In genomic region chr15:96012391-96012775, GRCm38 (mm10) we compare ENCODE assay signal across 8 mouse cellular contexts.
DNase-seq lines count a peak whose midpoint lies in the region; ATAC-seq and TF ChIP-seq lines count a peak whose summit lies in the region.

No protein-coding gene starts in this region.

- peak overlapping the region; percentile 42; the same call in 1 of the 2 replicates for H3K27ac ChIP-seq in kidney, embryonic 15.5 days
- H3K27ac ChIP-seq in embryonic facial prominence, embryonic 13.5 days = peak overlapping the region; percentile 87
- peak overlapping the region; percentile 73 for H3K27ac ChIP-seq in limb, embryonic 13.5 days

- H3K4me3 ChIP-seq in kidney, embryonic 15.5 days (replicated peaks) = no peak overlapping the region
- H3K4me3 ChIP-seq in embryonic facial prominence, embryonic 13.5 days = peak overlapping the region; percentile 11; the same call in 1 of the 2 replicates
- no peak overlapping the region for H3K4me3 ChIP-seq in limb, embryonic 13.5 days

- no peak for TF ChIP-seq POLR2A in brain, embryonic 14.5 days (IDR thresholded peaks at IDR 0.05; ENCODE audit: borderline replicate concordance, extremely low read depth, insufficient read depth, insufficient read length, poor library complexity, severe bottlenecking)

- H3K9me3 ChIP-seq in kidney, embryonic 15.5 days (replicated peaks) = 0 out of 2 replicates have a peak, but pooled peaks cover 13% of the 10 kb centered on the region
- H3K9me3 ChIP-seq in embryonic facial prominence, embryonic 13.5 days = peaks cover 17% of the 10 kb centered on the region
- H3K9me3 ChIP-seq in limb, embryonic 13.5 days = peaks cover 10% of the 10 kb centered on the region

- H3K4me1 ChIP-seq in kidney, embryonic 15.5 days = 0 out of 2 replicates have a peak, but pooled peaks cover 3% of the 10 kb centered on the region
- peaks cover 19% of the 10 kb centered on the region for H3K4me1 ChIP-seq in embryonic facial prominence, embryonic 13.5 days
- peaks cover 22% of the 10 kb centered on the region for H3K4me1 ChIP-seq in limb, embryonic 13.5 days

- WGBS in kidney, embryonic 15.5 days = 43% methylated on average over 8 of the region's 8 CpGs
- WGBS in embryonic facial prominence, embryonic 13.5 days = 20% methylated on average over 8 of the region's 8 CpGs
- 11% methylated on average over 8 of the region's 8 CpGs for WGBS in limb, embryonic 13.5 days

- no peak for DNase-seq in kidney, adult 9 months
- DNase-seq in brain, embryonic 14.5 days (ENCODE audit: low read depth) = peak; percentile 71
- no peak for DNase-seq in adrenal gland, adult 18-20 months (ENCODE audit: low spot score in 2 of 2)
- DNase-seq in urinary bladder, postnatal 36 days (ENCODE audit: low spot score in 2 of 2) = no peak
- DNase-seq in adrenal gland, postnatal 4 days (ENCODE audit: low spot score in 2 of 2) = no peak

- peak; percentile 49; the same call in 1 of the 2 replicates for ATAC-seq in kidney, embryonic 15.5 days (replicated peaks; ENCODE audit: low FRiP score)
- peak; percentile 91 for ATAC-seq in embryonic facial prominence, embryonic 13.5 days (ENCODE audit: insufficient number of reproducible peaks, insufficient read depth, low FRiP score, low TSS enrichment, low read depth)
- peak; percentile 91 for ATAC-seq in limb, embryonic 13.5 days (ENCODE audit: low FRiP score, low read depth)

- H3K36me3 ChIP-seq in kidney, embryonic 15.5 days = no peaks in the 10 kb centered on the region
- 0 out of 2 replicates have a peak, but pooled peaks cover 2% of the 10 kb centered on the region for H3K36me3 ChIP-seq in embryonic facial prominence, embryonic 13.5 days
- peaks cover 4% of the 10 kb centered on the region; the same call in 1 of the 2 replicates for H3K36me3 ChIP-seq in limb, embryonic 13.5 days

- H3K27me3 ChIP-seq in kidney, embryonic 15.5 days = no peaks in the 10 kb centered on the region
- H3K27me3 ChIP-seq in embryonic facial prominence, embryonic 13.5 days = 0 out of 2 replicates have a peak, but pooled peaks cover 6% of the 10 kb centered on the region
- H3K27me3 ChIP-seq in limb, embryonic 13.5 days = no peaks in the 10 kb centered on the region

- peak overlapping the region; percentile 32; the same call in 1 of the 2 replicates for H3K4me2 ChIP-seq in kidney, embryonic 15.5 days
- peak overlapping the region; percentile 47 for H3K4me2 ChIP-seq in embryonic facial prominence, embryonic 13.5 days
- H3K4me2 ChIP-seq in limb, embryonic 13.5 days (replicated peaks) = peak overlapping the region; percentile 43

- H3K9ac ChIP-seq in kidney, embryonic 15.5 days = no peak overlapping the region
- peak overlapping the region; percentile 57; the same call in 1 of the 2 replicates for H3K9ac ChIP-seq in embryonic facial prominence, embryonic 13.5 days
- no peak overlapping the region for H3K9ac ChIP-seq in limb, embryonic 13.5 days

- TF ChIP-seq CTCF in brain, embryonic 14.5 days (IDR thresholded peaks at IDR 0.05; ENCODE audit: borderline replicate concordance, extremely low read depth, insufficient read depth, insufficient read length) = no peak
